Mouse (Mus musculus): ENCODE results near the gene Gm49673.
"Not testable (repeated sequence)": the region's sequence is repeated elsewhere in the genome, so short reads cannot be mapped to it uniquely, and the experiment has no call there.

Gene Gm49673

GRCm38 (mm10) chr17:8140210-8140609 lies 7.4 kb downstream of the Gm49673 start:
- not testable (repeated sequence) for ATAC-seq (ENCODE audit: insufficient number of reproducible peaks, low FRiP score, low TSS enrichment)

- ATAC-seq (ENCODE audit: insufficient number of reproducible peaks, low FRiP score, low TSS enrichment), result not testable (repeated sequence)
Measured at GRCm38 (mm10) chr17:8138116-8138515, 9.5 kb downstream of the Gm49673 start.

GRCm38 (mm10) chr17:8130849-8131248 lies 16.7 kb downstream of the Gm49673 start:
- ATAC-seq (ENCODE audit: insufficient number of reproducible peaks, low FRiP score, low TSS enrichment), result peak; percentile 39; the same call in 1 of the 2 replicates

- ATAC-seq (ENCODE audit: insufficient number of reproducible peaks, low FRiP score, low TSS enrichment), result not testable (repeated sequence)
Measured at GRCm38 (mm10) chr17:8129578-8129977, 18.0 kb downstream of the Gm49673 start.

DNA sequence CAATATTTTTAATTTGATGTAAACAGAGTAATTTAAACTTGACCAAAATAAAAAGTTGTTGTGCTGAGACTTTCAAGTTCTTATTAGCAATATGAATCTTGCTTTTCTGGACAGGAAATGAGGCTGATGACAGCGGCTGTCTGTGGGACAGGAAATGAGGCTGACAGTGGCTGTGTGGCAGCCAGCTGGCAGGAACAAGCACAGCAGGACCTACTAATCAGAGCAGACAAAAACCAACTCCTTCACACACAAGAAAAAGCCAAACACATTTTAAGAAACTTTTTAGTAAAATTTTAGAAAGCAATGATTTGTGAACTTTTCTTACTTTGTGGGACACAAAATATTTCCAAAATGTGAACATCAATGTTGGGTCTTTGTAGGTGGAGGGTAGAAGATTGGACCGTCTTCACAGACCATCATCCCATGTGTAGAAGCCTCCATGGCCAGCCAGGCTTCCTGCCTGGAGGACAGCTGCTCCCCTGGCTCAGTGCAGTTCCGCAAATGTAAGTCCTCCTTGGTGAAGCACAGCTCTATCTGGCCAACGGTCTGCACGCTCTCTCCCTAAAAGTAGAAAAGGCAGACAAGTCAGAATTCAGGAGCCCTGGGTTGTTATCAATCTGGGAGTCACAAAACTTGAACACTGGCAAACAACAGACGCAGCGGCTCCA lies 19.1 kb downstream of the Gm49673 start:
- ATAC-seq (ENCODE audit: insufficient number of reproducible peaks, low FRiP score, low TSS enrichment), result peak; percentile 89

GRCm38 (mm10) chr17:8124586-8124985 lies 23.0 kb downstream of the Gm49673 start:
- peak; percentile 41; the same call in 1 of the 2 replicates for ATAC-seq (ENCODE audit: insufficient number of reproducible peaks, low FRiP score, low TSS enrichment)

- ATAC-seq (ENCODE audit: insufficient number of reproducible peaks, low FRiP score, low TSS enrichment), result not testable (repeated sequence)
Measured at GRCm38 (mm10) chr17:8122974-8123373, 24.6 kb downstream of the Gm49673 start.

GRCm38 (mm10) chr17:8116928-8117327 lies 30.7 kb downstream of the Gm49673 start:
- not testable (repeated sequence) for ATAC-seq (ENCODE audit: insufficient number of reproducible peaks, low FRiP score, low TSS enrichment)

- not testable (repeated sequence) for ATAC-seq (ENCODE audit: insufficient number of reproducible peaks, low FRiP score, low TSS enrichment)
Measured at GRCm38 (mm10) chr17:8116378-8116777, 31.2 kb downstream of the Gm49673 start.

DNA sequence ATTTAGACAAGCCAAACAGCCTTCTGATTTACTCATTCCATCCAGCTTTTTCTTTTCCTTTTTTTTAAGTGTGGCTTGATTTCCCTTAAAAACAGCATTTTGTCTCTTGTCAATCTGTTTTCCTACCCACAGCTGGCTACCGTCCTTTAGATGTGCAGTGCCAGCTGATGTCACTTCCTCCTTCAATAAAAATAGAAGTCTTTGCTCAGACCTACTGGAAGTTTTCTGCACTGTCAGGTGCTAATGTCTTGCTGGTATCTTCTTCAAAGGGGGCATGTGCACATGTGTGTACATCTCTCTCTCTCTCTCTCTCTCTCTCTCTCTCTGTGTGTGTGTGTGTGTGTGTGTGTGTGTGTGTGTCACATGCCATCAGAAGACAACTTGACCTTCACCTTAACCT lies 35.4 kb downstream of the Gm49673 start:
- not testable (repeated sequence) for ATAC-seq (ENCODE audit: insufficient number of reproducible peaks, low FRiP score, low TSS enrichment)

- ATAC-seq (ENCODE audit: insufficient number of reproducible peaks, low FRiP score, low TSS enrichment), result not testable (repeated sequence)
Measured at GRCm38 (mm10) chr17:8101297-8101609, 46.3 kb downstream of the Gm49673 start.

GRCm38 (mm10) chr17:8100405-8101296 lies 46.9 kb downstream of the Gm49673 start:
- not testable (repeated sequence) for ATAC-seq (ENCODE audit: insufficient number of reproducible peaks, low FRiP score, low TSS enrichment)

- not testable (repeated sequence) for ATAC-seq (ENCODE audit: insufficient number of reproducible peaks, low FRiP score, low TSS enrichment)
Measured at GRCm38 (mm10) chr17:8096199-8096598, 51.4 kb downstream of the Gm49673 start.

DNA sequence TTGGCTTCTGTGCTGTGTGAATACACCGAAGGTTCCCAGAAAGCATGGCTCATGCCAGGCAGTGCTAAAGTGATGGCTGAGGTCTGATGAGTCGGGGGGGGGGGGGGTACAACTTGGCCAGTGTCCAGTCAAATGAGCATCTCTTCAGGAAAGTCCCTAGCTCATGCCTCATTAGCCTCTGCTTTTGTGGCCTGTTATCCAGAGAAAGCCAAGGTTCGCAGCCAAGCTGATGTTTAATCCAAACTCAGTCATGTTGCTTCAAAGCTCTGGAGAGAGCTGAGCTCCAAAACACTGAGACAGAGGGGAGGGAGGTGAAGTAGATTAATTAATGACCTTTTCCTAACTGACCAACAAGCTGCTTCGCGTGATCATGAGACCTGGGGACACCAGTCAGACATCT lies 51.9 kb downstream of the Gm49673 start:
- not testable (repeated sequence) for ATAC-seq (ENCODE audit: insufficient number of reproducible peaks, low FRiP score, low TSS enrichment)

DNA sequence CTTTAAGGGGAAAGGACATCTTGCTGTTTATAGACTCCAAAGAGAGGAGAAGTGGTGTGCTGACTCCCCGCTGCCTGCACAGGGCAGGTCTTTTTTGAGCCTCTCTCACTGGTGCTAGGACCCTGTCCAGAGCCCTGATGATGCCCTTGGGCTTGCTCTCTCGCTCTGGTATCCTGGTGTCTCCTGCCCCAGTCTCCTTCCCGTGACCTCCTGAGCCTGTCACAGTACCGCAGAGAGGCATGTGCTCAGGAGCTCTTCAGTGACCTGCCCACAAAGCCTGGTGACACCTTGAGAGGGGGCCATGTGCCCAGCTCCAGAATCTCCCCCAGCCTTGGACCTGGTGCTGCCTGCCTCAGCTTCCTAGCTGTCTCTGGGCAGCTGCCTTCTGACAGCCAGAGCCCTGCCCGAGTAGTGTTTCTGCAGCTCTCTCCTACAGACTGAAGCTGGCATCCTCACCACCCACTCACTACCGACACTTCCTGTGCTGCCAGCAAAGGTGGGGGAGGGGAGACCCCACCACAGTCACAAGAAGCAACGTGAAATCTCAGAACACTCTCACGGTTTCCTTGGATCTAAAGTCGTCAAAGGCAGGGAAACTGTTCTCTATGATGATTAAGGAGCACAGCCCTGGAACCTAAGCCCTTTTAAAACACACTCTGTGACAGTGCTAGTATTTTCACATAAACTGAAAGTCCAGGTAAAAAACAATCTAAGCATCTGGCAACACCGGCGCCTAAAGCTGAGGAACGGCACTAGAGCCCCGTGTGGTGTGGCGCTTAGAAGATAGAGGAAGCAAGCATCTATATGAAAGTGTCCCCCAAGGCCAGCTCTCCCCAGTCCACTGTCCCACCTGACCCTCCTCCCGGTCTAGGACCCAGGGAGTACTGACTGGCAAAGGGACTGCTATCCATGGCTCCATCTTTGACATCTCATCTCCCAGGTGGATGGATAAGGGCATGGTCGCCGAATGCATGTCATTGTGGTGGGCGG lies 54.8 kb downstream of the Gm49673 start:
- not testable (repeated sequence) for ATAC-seq (ENCODE audit: insufficient number of reproducible peaks, low FRiP score, low TSS enrichment)

GRCm38 (mm10) chr17:8091320-8091719 lies 56.3 kb downstream of the Gm49673 start:
- ATAC-seq (ENCODE audit: insufficient number of reproducible peaks, low FRiP score, low TSS enrichment), result not testable (repeated sequence)

DNA sequence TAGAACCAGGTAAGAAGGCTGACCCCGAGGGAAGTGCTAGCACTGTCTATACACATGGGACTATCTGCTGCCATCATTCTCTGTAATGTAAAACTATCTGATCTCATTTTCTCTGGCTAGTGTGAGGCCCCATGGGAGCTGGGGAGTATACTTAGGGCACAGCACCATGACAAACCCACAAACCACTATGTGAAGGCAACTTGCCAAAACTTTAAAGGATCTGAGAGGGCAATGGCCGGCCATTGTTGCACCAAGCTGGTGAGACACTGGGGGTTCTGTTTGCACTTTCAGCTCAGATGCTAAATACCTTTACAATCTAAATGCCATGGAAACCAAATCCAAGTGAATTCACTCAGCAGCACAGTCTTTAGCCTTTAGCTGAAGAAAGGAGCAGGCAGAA lies 77.7 kb downstream of the Gm49673 start:
- not testable (repeated sequence) for ATAC-seq (ENCODE audit: insufficient number of reproducible peaks, low FRiP score, low TSS enrichment)

GRCm38 (mm10) chr17:8056637-8057138 lies 90.9 kb downstream of the Gm49673 start:
- ATAC-seq (ENCODE audit: insufficient number of reproducible peaks, low FRiP score, low TSS enrichment), result not testable (repeated sequence)

- ATAC-seq (ENCODE audit: insufficient number of reproducible peaks, low FRiP score, low TSS enrichment), result not testable (repeated sequence)
Measured at GRCm38 (mm10) chr17:8055919-8056589, 91.5 kb downstream of the Gm49673 start.

Measured in cerebellum, adult (tissue).